Mouse (Mus musculus) frontal cortex, postnatal 14 days (tissue): ENCODE measurements around the gene Zfand6.

Experiments
- DNase-seq, 2 experiments: peaks; one replicate each; pipeline ENCODE4 v3.0.0; 2022; ENCODE audit warnings: low spot score in 2 of 2

The Zfand6 gene

DNA sequence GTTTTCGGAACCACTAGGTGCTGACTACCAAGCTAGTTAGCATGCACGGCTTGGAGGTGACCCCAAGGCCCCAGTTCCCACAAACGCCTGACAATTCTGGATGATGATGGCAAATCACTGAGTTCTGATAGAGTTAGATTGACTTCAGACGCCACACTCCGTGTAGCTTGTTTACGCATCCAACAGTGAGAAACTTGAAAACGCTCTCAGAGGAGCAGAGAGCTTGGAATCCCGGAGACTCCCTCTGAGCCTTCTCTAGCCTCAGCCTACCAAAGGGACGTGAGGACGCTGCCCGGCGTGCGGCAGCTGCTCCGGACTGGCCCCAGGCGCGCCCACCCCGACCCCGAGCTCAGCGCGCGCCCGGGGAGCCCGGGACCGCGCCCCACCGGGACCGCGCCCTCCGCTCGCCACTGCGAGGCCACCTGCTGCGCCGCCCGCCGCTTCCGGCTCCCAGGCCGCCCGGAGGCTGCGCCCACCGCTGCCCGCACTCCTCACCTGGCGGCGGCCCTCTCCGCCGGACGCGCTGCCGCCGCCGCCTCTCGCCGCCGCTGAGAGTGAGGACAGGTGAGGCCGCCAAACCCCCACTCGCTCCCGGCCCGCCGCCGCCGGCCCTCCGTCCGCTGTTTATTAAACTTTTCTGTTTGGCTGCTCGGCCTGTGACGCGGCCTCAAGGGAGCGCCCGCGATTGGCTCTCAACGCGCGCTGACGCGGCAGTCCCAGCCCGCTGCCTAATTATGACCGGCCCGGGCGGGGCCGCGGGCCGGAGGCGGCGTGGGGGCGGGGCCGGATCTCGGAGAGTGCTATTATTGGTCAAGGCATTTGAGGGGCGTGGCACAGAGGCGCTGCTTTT is at the start of gene Zfand6:
Gene Zfand6 (minus strand): TSS at position 709 of the 850 bp plus-strand sequence.
- peak; percentile 96 to 98 for DNase-seq

DNA sequence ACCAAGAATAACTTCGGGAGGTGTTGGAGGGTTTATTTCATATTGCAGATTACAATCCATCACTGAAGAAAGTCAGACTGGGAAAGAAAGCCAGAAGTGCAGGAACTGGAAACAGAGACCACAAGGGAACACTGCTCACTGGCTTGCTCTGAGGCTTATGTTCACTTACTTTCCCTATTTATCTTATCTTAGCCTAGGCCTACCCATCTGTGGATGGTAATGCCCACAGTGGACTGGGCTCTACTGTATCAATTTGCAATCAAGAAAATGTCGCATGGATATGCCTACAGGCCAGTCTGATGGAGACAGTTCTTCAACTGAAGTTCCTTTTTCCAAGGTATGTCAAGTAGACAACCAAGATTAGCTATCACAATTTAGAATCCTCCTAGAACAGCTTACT is 47.0 kb upstream of the Zfand6 start:
- no peak for DNase-seq

DNA sequence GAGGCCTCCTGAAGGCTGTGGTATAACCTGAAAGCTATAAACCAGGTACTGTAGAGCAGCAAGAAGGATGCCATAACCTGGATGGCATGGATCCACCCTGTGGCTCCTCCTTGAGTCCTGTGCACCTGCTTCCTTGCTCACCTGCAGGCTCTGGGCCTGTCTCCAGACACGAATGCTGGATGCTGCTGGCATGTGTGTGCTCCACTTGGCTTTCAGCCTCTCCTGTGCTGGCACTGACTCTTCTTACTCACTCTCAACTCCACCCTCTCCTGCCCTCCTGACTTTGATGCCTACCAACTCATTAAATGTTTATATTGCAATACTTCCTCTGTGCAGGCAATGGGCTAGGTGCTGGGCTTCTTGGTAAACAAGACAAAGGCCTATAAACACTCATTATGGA is 43.3 kb upstream of the Zfand6 start:
- DNase-seq, result no peak

DNA sequence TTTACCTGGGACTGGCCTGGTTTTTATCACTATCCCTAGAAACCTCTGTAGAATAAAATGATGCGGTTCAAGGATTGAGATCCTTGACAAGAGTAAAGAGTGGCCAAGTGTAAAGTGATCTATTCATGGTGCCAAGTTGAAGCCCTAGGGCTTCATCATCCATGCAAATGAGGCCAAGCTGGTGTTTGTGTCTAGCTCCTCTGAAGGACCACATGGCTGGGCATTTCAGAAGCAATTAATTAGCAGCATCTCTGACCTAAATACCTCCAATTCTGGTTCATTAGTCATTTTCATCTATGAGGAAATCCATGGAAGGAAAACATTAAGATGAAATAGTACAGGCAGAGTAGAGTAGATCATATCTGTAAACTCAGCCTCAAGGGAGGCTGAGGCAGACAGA is 42.3 kb upstream of the Zfand6 start:
- no peak for DNase-seq

DNA sequence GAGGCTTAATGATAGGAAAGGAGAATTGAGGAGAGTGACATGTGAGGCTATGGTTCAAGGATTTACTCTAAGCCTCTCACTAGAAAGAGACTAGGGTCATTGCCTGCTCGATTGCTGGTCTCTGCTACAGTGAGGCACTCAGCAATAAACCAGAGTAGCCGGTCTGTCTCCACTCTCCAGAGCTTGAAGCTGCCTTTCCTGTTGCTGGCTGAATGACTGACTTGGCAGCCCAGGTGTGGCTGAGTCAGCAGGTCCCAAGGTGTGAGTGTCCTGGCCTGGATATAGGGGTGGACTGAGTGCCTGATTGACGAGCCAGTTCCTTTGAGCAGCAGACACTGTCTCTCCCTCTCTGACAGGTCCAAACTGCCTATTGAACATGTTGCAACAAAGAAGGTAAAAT is 41.3 kb upstream of the Zfand6 start:
- no peak for DNase-seq

DNA sequence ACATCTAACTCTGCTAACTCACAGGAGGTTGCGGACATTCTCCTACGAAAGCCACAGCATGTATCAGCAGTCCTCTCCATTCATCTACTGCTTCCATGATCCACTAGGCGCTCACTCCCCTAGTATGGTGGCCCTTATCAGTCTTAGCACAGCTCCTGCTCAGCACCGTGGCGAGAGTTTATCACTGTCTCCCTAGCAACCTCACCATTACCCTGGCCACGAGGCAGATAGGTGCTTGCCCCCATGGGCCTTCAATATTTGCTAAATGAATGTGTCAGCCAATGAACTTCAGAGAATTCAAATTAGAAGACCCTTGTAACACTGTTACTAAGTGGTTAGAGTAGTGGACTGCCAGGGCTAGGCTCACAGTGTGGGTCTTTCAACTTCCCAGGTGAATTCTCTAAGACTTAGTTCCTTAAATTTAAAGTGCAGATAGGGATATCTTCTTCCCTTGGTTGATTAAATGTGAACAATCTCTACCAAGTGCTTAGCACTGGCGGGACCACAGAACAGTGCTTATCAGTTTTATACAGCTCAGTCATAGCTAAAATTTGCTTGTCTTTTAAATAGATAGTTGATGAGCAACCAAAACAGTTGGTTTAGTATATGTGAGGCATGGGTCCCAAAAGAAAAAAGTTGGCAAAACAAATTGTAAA is 33.2 kb upstream of the Zfand6 start:
- no peak for DNase-seq

DNA sequence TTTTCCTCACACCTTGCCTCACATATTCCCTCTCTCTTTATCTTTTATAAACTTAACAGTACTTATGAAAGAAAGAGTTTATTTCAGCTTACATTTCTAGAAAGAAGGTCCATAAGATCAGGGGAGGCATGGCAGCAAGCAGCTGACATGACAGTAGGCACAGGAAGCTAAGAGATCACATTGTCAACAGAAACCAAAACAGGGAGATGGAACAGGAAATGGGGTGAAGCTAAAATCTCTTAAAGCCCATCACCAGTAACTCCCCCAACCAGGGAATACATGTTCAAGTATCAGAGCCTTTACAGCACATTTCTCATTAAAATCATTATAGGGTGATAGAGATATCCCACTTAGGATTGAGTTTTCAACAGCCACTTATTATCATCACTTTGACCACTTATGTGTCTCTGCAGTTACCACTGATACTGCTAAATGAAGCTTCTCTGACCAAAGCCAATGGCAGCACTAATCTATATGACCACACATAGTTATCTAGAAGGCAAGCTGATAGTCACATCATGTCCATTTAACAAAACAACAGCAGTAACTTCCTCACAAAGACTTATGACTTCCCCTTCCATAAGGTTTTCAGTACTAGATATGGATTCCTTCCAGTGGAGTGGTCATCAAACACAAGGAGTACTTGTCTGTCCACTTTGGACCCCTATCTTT is 20.7 kb upstream of the Zfand6 start:
- DNase-seq, result no peak

DNA sequence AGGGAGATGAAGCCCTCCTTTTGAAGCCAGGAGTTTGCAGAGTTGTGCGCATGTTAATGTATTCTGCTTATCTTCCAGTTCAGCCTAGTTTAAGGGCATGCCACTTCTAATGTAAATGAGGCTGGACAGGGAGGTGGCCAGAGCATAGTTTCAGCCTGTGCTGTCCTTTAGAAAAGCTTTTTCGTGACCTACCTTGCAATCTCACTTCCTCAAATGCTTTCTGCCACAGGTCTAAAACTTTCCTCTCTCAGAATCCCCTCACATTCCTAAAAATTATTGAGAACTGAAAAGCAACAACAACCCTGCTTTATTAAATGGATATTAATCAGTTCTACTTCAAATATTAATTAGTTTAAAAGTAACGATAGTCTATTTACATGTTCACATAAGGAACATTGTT is 17.1 kb upstream of the Zfand6 start:
- DNase-seq, result no peak

DNA sequence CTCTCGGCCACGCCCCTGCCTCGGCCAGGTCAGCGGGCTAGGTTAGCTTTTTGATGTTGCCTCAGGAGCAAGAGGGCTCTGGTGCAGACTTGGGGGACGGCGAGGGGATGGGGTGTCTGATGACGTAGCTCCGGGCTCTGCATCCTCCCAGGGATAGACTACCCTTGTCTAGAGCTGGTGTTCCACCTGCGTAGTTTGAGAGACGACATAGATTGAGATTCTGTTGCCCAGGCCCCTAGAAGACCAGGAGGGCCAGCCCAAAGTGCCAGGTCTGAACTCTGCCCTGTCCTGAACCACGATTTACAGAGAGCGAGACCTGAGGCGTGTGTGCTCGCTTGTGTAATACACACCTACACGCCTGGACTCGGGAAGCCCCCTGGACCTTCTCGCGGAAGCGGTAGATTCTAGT is 346 bp upstream of the Zfand6 start:
- no peak for DNase-seq

DNA sequence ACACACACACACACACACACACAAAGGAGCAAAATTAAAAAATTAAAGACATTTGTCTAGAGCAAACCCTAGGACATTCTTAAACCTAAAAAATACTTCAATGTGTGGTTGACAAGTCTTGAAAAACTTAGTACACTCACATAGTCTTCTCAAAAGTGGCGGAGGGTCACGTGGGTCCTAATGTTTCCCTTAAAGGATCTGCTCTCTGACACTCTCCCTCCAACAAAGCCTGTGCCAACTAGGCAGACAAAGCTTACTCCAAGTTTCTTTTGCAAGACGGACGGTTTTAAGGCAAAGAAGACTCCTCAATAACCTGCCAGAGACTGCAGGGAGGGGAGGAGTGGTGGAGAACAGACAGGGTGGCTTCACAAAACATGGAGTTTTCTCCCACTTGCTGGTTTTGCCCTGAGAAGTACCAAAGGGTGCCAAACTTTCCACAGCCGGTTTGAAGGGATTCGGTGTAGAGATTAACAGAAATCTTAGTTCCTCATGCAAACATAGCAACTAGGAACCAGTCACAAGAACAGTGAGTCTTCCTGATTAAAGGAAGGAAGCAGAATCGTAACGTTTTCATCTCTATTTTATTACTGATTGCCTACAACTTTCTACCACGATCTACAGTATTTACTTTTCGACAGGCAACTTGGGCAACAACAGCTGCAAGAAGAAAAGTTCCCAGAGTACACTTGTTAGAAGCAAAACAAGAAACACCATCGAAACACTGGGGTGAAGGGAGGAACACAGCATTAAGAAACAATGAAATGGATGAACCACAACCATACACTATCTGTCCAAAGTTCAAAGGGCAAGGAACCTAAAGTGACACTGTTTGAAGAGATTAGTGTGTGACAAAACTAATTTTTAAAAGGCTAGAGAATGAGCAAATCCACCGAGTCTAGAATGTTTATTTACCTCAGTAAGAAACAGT is 1.8 kb downstream of the Zfand6 start:
- no peak for DNase-seq

DNA sequence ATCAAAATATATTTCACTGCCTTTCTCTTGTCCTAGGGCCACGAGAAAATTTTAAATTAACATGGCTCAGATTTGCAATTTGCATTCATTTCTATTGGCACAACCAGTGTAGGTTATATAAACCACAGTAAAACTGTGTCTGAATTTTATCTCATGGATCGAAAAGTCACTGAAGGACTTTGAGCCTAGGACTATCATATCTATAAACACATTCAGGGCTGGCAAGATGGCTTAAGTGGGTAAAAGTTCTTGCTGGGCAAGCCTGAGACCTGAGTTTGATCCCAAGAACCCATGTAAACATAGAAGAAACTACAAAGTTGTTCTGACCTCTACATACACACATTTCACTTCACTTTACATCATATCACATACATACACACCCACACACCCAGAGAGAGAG is 3.4 kb downstream of the Zfand6 start:
- no peak for DNase-seq

DNA sequence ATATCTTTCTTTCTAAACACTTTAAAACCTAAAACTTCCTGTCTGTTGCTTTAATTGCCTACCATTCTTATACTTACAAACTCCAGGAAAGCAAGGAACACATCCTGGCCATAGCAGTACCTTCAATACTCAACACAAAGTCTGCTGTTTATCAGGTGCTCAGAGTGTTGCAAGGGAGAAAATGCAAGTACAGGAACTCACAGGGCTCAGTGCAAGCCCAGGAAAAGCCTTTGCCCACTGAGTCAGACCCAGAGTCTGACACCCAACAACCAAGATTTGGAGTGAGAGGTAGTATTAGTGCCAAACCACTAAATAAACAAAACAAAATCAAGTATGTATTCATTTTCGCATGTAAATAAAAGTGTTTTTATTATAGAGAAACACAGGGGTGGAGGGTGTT is 5.1 kb downstream of the Zfand6 start:
- DNase-seq, result no peak

DNA sequence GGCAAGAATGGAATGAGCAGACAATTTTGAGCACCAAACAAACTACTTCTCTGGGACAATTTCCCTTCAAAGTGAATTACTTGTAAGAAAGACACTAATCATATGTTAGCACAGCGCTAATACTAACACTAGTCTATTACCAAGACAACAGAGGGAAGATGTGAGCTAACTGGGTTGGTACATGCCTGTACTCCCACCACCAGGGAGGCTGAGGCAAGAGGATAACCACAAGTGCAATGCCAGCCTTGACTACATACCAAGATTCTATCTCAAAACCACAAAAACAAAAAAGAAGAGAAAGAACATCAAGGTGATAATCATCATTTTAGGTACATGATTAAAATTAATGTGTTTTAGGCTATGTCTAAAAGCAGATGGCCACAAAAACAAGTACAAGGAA is 8.2 kb downstream of the Zfand6 start:
- DNase-seq, result no peak

DNA sequence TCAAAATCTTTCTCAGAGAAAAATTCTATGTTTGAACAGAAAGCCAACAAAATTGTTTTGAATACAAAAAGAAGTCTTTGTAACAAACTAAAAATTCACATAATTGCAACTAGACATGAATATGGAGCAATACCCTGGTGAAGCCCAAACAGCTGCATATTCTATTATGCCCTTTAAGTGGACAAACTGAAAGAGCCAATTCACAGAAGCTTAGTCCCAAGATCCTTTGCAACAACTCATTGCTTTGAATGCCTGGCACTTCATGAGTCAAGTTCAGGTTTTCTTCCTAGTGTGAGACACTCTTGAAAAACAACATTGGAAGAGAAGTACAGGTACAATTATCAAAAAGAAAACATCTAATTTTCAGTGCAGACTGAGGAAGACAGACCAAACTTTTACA is 8.8 kb downstream of the Zfand6 start:
- no peak for DNase-seq

DNA sequence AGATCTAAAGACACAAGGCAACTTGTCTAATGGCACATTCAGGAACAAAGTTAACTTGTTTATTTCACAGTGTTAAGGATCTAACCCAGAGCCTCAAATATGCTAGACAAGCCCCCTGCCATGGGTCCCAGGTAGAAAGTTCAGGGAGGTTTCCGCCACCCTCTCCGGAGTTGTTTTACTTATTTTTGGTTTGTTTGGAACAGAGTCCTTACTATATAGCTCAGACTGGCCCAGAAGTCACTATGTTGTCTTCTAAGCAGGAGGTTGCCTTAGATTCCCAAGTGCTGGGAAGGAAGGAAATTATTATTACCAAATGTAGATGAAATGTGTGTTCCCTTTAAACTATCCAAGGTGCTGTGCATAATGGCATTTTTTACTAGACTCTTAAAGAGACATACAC is 9.7 kb downstream of the Zfand6 start:
- no peak for DNase-seq

DNA sequence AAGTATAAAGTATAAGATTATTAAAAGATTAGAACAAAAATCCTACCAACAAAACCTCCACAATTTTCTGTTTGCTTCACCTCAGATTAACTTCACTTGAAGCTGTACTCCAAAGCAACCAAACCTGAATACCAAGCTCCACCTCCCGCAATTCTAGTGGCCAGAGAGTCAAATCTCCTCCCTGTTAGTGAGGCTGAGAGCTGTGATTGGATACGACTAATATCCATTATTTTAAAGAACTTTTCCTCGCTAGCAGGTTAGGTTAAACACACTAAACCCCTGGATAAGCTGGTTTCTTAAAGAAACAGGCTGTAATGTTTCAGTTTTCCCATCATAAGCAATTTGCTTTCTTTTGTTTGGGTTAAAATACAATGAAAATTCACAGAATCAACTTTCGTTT is 10.5 kb downstream of the Zfand6 start:
- DNase-seq, result peak; percentile 52 to 56

DNA sequence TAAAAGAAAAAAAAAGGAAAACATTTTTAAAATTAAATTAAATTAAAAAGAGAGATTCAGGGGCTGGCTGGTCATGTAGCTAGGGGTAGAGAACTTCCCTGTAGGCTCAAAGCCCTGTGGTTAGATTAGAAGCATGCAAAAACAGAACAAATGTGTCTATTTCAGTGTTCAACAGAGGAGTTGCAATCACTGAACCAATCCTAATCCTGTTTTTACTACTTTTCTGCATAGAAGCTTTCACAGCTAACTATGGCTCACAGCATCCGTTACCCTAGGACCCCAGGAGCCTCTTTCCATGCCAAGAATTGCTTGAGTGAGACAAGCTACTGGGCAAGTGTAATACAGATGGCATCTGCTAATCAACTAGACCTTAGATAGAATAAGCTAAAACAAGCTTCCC is 16.7 kb downstream of the Zfand6 start:
- DNase-seq, result no peak

DNA sequence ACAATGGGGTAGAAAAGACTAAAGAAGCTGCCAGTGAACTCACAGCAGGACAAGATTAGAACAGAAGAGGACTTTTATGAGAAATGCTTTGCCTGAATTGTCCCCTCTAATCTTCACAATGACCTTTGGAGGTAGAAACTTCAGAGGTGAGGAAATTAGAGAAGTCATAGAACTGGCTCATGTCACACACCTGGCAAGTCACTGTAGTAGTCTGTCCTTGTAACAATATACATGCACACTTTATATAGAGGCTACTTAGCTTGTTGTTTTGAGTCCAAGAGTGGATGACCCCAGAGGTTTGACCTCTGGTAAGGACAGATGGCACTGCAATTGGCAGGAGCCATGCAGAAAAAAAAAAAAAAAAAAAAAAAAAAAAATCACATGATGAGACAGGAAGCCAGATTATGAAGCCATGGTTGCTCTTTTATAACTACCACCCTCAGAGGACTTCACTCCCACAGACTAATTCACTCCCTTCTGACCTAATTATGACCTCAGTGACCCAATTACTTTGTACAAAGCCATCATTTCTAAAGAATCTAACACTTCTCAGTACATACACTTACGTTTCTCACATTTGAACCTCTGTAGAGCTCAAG is 20.1 kb downstream of the Zfand6 start:
- DNase-seq, result no peak

DNA sequence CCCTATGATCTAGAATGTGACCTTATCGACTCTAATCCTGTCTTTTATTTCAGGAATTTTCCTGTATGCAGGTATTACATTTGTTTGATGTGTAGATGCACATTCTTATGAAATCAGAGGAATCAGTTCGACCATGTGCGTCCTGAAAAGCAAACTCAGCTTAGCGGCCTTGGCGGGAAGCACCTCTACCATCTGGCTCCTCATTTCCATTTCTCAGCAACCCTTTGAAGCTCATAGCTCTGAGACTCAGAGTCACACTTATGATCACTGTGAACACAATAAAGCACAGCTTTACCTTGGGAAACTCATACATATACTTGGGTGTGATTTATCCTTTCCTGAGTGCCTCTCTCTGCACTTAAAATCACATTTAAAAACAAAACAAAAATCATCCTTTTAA is 21.8 kb downstream of the Zfand6 start:
- DNase-seq, result no peak

DNA sequence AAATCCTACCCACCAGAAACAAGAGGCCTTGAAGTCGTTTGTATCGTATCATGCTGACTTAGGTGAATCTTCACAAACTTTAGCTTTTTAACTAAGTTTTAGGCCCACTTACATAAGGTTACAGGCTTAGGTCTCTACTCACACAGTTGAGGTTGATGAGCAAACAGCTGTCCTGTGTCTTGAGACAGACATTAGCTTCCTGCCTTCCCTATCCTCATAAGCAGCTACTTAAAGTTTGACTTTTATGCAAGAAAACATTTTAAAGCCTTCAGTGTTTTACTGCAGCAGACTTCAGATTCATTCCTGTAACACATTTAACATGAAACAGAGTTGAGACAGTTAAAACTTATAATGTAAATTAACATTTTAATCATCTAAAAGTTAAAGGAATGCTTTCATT is 37.0 kb downstream of the Zfand6 start:
- DNase-seq, result no peak

DNA sequence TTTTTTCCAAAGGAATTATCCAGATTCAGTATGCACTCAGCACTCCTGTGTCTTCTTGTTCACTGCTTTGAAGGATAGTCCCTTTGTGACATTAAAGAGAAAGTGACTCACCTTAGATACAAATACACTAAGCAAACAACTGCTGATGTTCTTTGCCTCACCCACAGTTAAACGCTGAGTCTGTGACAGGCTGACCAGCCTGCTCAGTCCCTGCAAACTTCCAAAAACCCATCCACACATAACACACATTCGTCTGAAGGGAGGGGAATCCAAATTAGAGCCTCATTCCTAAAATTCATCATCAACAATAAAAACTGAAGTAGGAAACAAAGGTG is 37.8 kb downstream of the Zfand6 start:
- no peak for DNase-seq
